Mouse (Mus musculus) brain, adult 2 months (tissue): ENCODE measurements at regions not wholly inside any gene's neighbourhood (a gene's known extent, or its start where the extent isn't known, plus 50 kb on each side); places are given as distances from the start of the nearest gene placed in this dataset.
"Not testable (repeated sequence)": the region's sequence is repeated elsewhere in the genome, so short reads cannot be mapped to it uniquely, and the experiment has no call there.

Experiments
- DNase-seq: peaks from one replicate; pipeline ENCODE4 v3.0.0; 2011; ENCODE audit warnings: low read depth, low spot score

- DNase-seq: peak; percentile 14
Observed at GRCm38 (mm10) chr15:52406156-52406885, 1478.4 kb upstream of the Gm7489 start.

DNA sequence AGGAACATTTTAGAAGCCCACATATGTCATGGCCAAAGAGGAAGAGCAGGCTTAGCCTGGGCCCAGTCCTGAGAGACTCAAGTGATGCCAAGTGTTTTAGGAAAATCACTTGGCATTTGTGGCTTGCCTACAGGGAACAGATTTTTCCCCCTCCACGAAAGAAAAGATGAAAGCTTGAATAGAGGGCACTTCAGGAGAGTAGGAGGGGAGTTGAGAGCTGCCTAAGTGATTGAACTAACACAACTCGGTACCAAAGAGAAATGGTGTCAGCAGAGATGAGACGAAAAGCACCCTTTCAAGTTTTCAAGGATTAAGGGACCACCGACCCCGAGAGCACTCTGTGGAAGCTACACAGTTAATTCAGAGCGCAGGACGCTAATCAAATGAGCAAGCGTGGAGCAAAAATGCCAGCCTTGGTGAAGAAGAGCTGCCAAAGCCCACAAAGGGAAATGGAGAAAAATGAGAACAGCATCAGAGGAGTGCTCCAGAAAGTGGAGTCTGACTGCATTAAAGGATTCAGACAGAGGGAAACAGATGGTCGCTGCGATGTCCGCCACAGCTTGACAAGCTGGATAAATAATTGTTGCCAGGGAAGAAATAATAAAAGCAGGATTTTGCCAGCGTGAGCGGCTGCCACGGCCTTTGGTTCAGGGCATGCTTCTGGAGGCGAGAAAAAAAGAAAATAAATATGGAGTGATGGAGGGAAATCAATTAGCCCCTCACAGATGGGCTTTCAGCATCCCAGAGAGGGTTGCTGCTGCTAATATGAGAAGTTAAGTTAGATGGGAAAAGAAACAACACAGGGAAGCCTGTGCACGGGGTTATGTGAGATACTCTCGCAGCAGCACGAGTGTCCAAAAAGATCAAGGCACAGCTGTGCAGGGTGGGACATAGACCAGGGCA, 1471.6 kb upstream of the Gm7489 start:
- peak; percentile 97 for DNase-seq

DNA sequence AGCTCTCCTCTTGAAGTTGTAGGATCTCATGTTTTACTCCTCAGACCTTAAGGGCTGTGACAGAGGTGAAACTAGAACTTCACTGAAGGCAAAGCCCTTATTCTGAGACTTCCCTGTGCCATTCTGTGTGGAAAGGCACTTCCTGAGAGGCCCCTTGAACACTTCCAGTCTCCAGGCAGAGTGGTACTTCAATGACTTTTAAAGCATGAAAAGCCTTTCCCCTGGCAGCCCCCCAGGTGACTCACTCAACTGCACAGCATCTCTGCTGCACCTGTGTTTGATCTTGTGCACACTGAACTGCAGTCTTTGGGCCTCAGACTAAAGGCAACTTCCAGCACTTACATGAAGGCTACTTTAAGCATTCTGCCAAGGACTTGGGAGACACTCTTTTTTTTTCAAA, 1458.7 kb upstream of the Gm7489 start:
- DNase-seq: no peak

DNA sequence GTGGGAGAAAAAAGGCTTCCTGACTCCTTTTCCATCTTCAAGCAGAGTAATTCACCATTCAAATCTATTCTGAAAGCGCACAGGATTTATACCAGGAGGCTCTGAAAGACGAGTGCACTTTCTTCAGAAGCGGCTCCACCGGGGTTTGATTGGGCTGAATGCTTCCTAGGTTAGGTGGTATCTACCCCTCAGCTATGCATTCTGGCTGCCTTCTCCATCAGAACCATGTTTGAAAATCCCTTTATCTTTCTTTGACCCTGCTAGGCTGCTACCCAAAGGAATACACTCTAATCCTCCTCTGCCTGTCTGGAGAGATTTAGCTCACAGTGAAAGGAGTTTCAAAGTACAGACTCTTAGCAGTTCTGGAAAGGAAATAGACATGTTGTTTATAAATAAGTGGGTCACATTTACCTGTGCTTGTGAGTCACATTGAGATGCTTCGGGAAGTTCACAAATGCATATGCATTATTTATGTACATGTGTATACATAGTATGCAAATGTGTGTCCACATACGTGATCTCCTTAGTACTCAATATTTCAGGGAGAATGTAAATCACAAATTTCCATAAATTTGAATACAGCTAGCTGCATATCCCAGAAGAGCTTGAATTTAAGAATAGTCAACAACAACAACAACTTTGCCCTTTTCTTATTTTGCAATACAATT, 1454.1 kb upstream of the Gm7489 start:
- no peak for DNase-seq

- DNase-seq: peak; percentile 30
Observed at GRCm38 (mm10) chr15:52433639-52434038, 1451.1 kb upstream of the Gm7489 start.

GRCm38 (mm10) chr15:52438403-52438802, 1446.3 kb upstream of the Gm7489 start:
- peak; percentile 61 for DNase-seq

DNA sequence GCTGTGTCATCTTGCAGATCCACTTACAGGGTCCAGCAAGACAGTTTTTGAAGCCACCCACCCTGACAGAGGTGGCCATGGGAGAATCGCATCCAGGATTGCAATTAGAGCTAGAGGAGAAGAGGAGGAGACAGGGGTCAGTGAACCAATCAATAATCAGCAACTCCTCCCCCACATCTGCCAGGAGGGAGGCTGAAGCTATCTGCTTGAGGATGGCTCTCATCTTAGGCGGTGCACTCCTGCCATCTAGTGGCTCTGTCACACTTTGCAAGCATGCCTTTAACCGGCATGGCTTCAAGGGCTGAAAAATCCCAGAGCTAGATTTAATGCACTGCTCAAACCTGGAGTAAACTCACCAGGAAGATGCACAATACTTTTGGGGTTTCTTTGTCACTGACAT, 1425.9 kb upstream of the Gm7489 start:
- DNase-seq: peak; percentile 94

DNA sequence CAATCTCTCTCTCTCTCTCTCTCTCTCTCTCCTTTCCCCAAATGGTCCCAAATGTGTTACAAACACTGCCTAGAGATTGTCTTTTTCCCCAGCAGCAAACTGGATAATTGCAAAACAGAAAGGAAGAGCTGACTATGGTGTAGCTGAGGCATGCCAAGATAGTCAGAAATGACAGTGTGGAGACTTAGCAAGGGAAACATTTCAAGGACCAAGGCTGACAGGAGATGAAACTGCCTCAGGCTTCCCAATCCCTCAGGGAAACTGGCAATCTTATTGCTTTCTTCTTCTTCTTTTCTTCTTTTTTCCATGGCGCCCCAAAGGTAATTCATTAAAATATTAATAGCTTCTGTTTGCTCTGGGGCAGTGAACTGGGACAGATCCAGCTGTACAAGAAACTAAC, 1425.4 kb upstream of the Gm7489 start:
- DNase-seq: no peak

GRCm38 (mm10) chr15:52464226-52465138, 1420.2 kb upstream of the Gm7489 start:
- no peak for DNase-seq

- DNase-seq: not testable (repeated sequence)
Observed at GRCm38 (mm10) chr15:52478124-52478523, 1406.6 kb upstream of the Gm7489 start.

DNA sequence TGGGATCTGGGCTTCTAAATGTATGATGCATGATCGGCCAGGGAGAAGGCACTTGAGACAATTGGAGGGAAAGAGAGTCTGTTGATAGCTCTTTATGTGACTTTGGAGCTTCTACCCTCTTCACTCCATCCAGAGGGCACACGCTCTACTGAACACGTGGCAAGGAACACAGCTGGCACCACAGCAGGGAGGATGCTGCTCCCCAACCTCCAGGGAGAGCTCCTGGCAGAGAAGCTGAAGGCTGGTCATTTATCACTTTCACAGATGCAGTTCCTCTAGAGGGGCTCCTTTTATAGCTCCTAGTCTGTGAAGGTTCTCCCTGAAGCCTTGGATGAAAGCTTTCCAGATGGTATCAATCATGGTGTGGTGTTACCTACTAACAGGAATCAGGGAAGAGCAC, 1403.9 kb upstream of the Gm7489 start:
- DNase-seq: no peak

GRCm38 (mm10) chr15:52483598-52484165, 1401.0 kb upstream of the Gm7489 start:
- no peak for DNase-seq

GRCm38 (mm10) chr15:52484276-52484675, 1400.4 kb upstream of the Gm7489 start:
- no peak for DNase-seq

- DNase-seq: peak; percentile 55
Observed at GRCm38 (mm10) chr15:52505278-52505831, 1379.4 kb upstream of the Gm7489 start.

DNA sequence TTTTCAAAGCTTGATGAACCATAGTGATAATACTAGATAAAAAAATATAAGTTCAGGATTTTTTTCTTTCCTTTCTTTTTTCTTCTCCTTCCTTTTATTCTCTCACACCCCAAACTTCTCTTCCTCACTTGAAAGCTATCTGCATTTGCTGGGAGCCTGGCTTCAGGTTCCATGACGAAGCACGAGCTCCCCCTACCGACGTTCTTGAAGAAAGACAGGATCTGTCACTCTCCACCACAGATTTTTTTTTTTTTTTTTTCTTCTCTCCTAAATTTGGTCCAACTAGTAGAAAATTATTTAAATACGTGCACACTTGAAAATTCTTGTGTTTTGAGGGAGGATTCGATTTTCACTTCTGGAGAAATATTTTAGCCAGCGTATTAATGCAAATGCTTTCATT, 1377.8 kb upstream of the Gm7489 start:
- DNase-seq: peak; percentile 84

- no peak for DNase-seq
Observed at GRCm38 (mm10) chr15:52508609-52509008, 1376.1 kb upstream of the Gm7489 start.

DNA sequence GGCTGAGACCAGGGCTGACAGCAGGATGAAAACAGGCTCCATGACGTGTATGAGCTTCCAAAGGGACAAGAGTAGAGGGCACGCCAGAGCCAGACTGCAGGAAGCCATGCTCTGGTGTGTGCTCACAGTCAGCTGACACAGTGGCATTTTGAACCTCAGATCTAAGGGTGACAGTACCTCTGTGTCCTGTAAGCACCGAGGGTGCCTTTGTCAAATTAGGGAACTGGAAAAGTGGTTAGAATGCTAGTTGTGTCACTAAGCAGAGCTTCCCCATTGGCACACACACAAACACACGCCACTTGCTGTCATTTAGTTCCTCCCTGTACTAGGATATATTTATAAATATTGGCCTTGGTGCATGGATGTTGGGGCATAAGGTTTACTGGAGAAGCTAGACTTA, 1374.6 kb upstream of the Gm7489 start:
- no peak for DNase-seq

DNA sequence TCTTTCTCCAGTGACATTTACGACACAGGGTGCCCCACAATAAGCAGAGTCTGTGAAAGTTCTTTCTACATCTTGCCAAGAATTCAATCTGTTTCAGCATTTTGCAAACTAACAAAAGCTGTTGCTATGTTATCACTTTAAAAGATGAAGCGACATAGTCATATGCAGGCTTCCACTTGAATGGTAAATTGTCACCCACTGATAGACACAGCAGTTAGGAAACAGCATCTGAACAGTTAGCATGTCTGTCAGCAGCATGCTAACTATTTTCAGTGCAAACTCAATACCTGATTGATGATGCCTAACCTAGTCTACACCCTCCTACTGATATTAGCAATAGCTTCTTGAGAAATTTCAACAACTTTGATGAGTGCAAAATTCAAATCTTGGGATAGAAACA, 1348.1 kb upstream of the Gm7489 start:
- peak; percentile 27 for DNase-seq

- no peak for DNase-seq
Observed at GRCm38 (mm10) chr15:52558682-52559081, 1326.0 kb upstream of the Gm7489 start.

GRCm38 (mm10) chr15:52564078-52564477, 1320.6 kb upstream of the Gm7489 start:
- no peak for DNase-seq

DNA sequence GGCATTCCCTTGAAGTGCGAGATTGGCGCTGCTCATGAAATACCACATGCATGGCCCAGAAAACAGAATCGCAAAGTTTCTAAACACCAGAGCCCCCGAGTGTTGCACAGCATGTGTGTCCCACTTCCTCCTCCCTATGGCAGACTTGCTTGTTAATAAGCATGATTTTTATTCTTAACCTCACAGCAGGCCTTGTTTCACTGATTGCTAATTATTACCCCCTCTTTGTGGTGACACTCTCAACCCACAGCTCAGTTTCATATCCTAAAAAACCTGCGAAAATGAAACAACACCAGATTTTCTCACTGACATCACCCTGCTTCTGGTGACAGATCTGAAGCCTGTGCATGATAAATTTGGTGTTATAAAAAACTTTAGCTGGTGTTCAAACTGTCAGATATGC, 1319.3 kb upstream of the Gm7489 start:
- DNase-seq: peak; percentile 79
